Mouse (Mus musculus) right cerebral cortex, adult 2 months (tissue): ENCODE data around the gene Foxd2.

ENCODE experiments used
- DNase-seq, 2 experiments: peaks; one replicate each; pipeline ENCODE4 v3.0.0; 2021 to 2022; ENCODE audit warnings: low spot score in 2 of 2

Gene Foxd2

GRCm38 (mm10) chr4:114912705-114913593 lies 4.3 kb upstream of the Foxd2 start:
- DNase-seq, result no peak

- DNase-seq, result no peak
These were observed 1.2 kb upstream of the Foxd2 start for GRCm38 (mm10) chr4:114909602-114910484.

- no peak for DNase-seq
These were observed 483 bp downstream of the Foxd2 start for GRCm38 (mm10) chr4:114907951-114908828.

GRCm38 (mm10) chr4:114907056-114907917 lies 1.4 kb downstream of the Foxd2 start:
- no peak for DNase-seq

GRCm38 (mm10) chr4:114905969-114906680 lies 2.5 kb downstream of the Foxd2 start:
- DNase-seq, result no peak

GRCm38 (mm10) chr4:114905501-114905900 lies 3.2 kb downstream of the Foxd2 start:
- DNase-seq, result no peak

- no peak for DNase-seq
These were observed 5.3 kb downstream of the Foxd2 start for GRCm38 (mm10) chr4:114903422-114903782.

GRCm38 (mm10) chr4:114902641-114903421 lies 5.8 kb downstream of the Foxd2 start:
- no peak for DNase-seq

- DNase-seq, result no peak
These were observed 6.9 kb downstream of the Foxd2 start for GRCm38 (mm10) chr4:114901643-114902351.

- no peak for DNase-seq
These were observed 7.6 kb downstream of the Foxd2 start for GRCm38 (mm10) chr4:114900866-114901642.

- no peak for DNase-seq
These were observed 8.8 kb downstream of the Foxd2 start for GRCm38 (mm10) chr4:114899885-114900284.

GRCm38 (mm10) chr4:114897853-114898252 lies 10.8 kb downstream of the Foxd2 start:
- no peak for DNase-seq

- no peak for DNase-seq
These were observed 26.4 kb downstream of the Foxd2 start for GRCm38 (mm10) chr4:114882232-114882631.

- DNase-seq, result no peak
These were observed 32.2 kb downstream of the Foxd2 start for GRCm38 (mm10) chr4:114876441-114876972.

- DNase-seq, result no peak
These were observed 38.7 kb downstream of the Foxd2 start for GRCm38 (mm10) chr4:114869765-114870490.

GRCm38 (mm10) chr4:114863166-114863565 lies 45.5 kb downstream of the Foxd2 start:
- DNase-seq, result no peak

GRCm38 (mm10) chr4:114858426-114858825 lies 50.2 kb downstream of the Foxd2 start:
- DNase-seq, result no peak
